Mouse (Mus musculus) layer of hippocampus, postnatal 10 days (tissue): Measurements from ENCODE around the gene Agmat. TPM values are rescaled to one million over a fixed set of nuclear protein-coding genes. Genes with fewer than 3 reads are reported as not detected.

ENCODE experiments used
- DNase-seq, 2 experiments: peaks; one replicate each; pipeline ENCODE4 v3.0.0; 2021; ENCODE audit warnings: low spot score in 2 of 2
- total RNA-seq, 2 experiments: library from RNA; stranded (reverse); gene quantifications; 2 replicates each; pipeline ENCODE4 v1.2.3; 2021

The Agmat gene
- total RNA-seq, 2 experiments from 2014 or later = not detected

DNA sequence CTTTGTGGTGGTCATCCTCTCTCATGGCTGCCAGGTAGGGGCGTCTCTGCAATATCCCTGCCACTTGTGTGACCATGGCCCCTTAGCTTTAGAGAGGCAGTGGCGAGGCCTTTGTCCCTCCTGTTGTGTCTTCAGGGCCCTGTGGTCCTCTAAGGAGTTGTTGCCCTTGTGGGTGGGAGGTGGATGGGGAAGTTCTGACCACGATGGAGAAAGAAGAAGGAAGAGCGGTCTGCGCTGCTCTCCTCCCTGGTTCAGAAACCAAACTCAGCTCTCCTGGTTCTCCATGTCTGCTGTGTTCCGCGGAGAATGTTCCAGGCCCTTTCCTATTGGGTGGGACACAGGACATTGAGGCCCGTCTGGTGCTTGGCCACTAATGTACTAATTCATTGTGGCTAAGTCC lies 59.4 kb downstream of the Agmat start:
- no peak for DNase-seq

Other genes starting within 250 kb of the Agmat start
- 10 to 100 TPM; 62.9 to 64.5 TPM for gene Spen, start 208.1 kb upstream of the Agmat start, total RNA-seq
- 1 to 10 TPM; 4.6 to 5.0 TPM for gene Fblim1, start 140.6 kb upstream of the Agmat start, total RNA-seq
- under 1 TPM; 0.69 to 0.98 TPM for gene Tmem82, start 128.0 kb upstream of the Agmat start, total RNA-seq
- gene Slc25a34, start 122.9 kb upstream of the Agmat start, total RNA-seq = 1 to 10 TPM; 2.4 TPM
- gene Plekhm2, start 81.8 kb upstream of the Agmat start, total RNA-seq = 10 to 100 TPM; 55.8 to 57.4 TPM
- 1 to 10 TPM in 1 of 2 experiments, under 1 TPM in 1; 0.87 to 1.6 TPM for gene Rsc1a1, start 61.1 kb upstream of the Agmat start, total RNA-seq
- 10 to 100 TPM; 31.1 to 31.9 TPM for gene Ddi2, start 23.3 kb upstream of the Agmat start, total RNA-seq
- gene Dnajc16, start 44.3 kb downstream of the Agmat start, total RNA-seq = 10 to 100 TPM; 24.9 to 28.5 TPM
- gene Casp9, start 46.9 kb downstream of the Agmat start, total RNA-seq = 10 to 100 TPM; 21.7 to 22.7 TPM
- not detected for gene Cela2a, start 79.5 kb downstream of the Agmat start, total RNA-seq
- gene Ctrc, start 99.7 kb downstream of the Agmat start, total RNA-seq = not detected
- 10 to 100 TPM; 43.8 to 46.9 TPM for gene Efhd2, start 128.2 kb downstream of the Agmat start, total RNA-seq